Mouse (Mus musculus) heart, embryonic 10.5 days (tissue): ENCODE measurements around the gene Smap1. TPM values are rescaled to one million over a fixed set of nuclear protein-coding genes. Genes with fewer than 3 reads are reported as not detected.

Source experiments
- DNase-seq: peaks from one replicate; pipeline ENCODE4 v3.0.0-alpha.2; 2017; ENCODE audit warnings: low spot score
- H3K27ac ChIP-seq: fragments of 300-500 bp; sonication (generic); 2 replicates; pipeline ENCODE4 v1.5.1; 2016; ENCODE audit warnings: mild to moderate bottlenecking
- H3K27me3 ChIP-seq: fragments of 300-500 bp; sonication (generic); 2 replicates; pipeline ENCODE4 v1.6.1; 2016; ENCODE audit warnings: mild to moderate bottlenecking; ENCODE audit not compliant: poor library complexity, insufficient read depth, severe bottlenecking
- H3K36me3 ChIP-seq: fragments of 300-500 bp; sonication (generic); 2 replicates; pipeline ENCODE4 v1.6.1; 2016; ENCODE audit warnings: mild to moderate bottlenecking, moderate library complexity
- H3K4me1 ChIP-seq: fragments of 300-500 bp; sonication (generic); 2 replicates; pipeline ENCODE4 v1.6.1; 2016; ENCODE audit warnings: mild to moderate bottlenecking
- H3K4me3 ChIP-seq: fragments of 300-500 bp; sonication (generic); 2 replicates; pipeline ENCODE4 v1.5.1; 2016; ENCODE audit warnings: mild to moderate bottlenecking, moderate library complexity
- H3K9me3 ChIP-seq: fragments of 300-500 bp; sonication (generic); 2 replicates; pipeline ENCODE4 v1.6.1; 2016; ENCODE audit warnings: mild to moderate bottlenecking, moderate library complexity
- WGBS: fragments of 180-500 bp; shearing (Covaris S2); methylation state at CpG from one replicate; pipeline ENCODE4 v1.1.7; 2016; 5-methylcytosine and 5-hydroxymethylcytosine counted together
- polyA plus RNA-seq: library from polyadenylated mRNA; unstranded; fragments of >200 nt; fragmentation: Nextera tagmentation; extraction: Ambion mirVana; gene quantifications from 2 replicates; pipeline ENCODE4 v1.2.1, GENCODE M21; 2016

Gene Smap1
- polyA plus RNA-seq, 1 experiment from 2014 or later, result 40.7 TPM

- Histone ChIP-seq H3K9me3 (no peaks in the 10 kb centered on the region), H3K27me3 (no peaks in the 10 kb centered on the region), H3K4me1 (no peaks in the 10 kb centered on the region), H3K4me3 (no peak overlapping the region), H3K27ac (no peak overlapping the region), H3K36me3 (no peaks in the 10 kb centered on the region)
- DNase-seq, result no peak
- 82% methylated on average over 3 of the region's 3 CpGs for WGBS
Observed at GRCm38 (mm10) chr1:23943146-23943940, 21.2 kb upstream of the Smap1 start.

GRCm38 (mm10) chr1:23935408-23935762, 13.3 kb upstream of the Smap1 start:
- no peak overlapping the region for H3K4me3 ChIP-seq
- H3K4me1 ChIP-seq, result no peaks in the 10 kb centered on the region
- H3K9me3 ChIP-seq, result no peaks in the 10 kb centered on the region
- H3K27ac ChIP-seq, result no peak overlapping the region
- 33% methylated on average over 4 of the region's 4 CpGs for WGBS
- H3K36me3 ChIP-seq, result no peaks in the 10 kb centered on the region
- no peaks in the 10 kb centered on the region for H3K27me3 ChIP-seq
- no peak for DNase-seq

GRCm38 (mm10) chr1:23934669-23935407, 12.7 kb upstream of the Smap1 start:
- 50% methylated on average over 8 of the region's 8 CpGs for WGBS

GRCm38 (mm10) chr1:23929410-23929809, 7.3 kb upstream of the Smap1 start:
- Histone ChIP-seq H3K4me1 (no peaks in the 10 kb centered on the region), H3K9me3 (no peaks in the 10 kb centered on the region), H3K36me3 (no peaks in the 10 kb centered on the region), H3K27me3 (no peaks in the 10 kb centered on the region), H3K4me3 (no peak overlapping the region), H3K27ac (no peak overlapping the region)
- 85% methylated on average over 6 of the region's 6 CpGs for WGBS
- DNase-seq, result no peak

More at GRCm38 (mm10) chr1:23934669-23935407, 12.7 kb upstream of the Smap1 start:
- no peaks in the 10 kb centered on the region for H3K27me3 ChIP-seq
- no peak overlapping the region for H3K27ac ChIP-seq
- no peaks in the 10 kb centered on the region for H3K9me3 ChIP-seq
- DNase-seq, result no peak
- no peaks in the 10 kb centered on the region for H3K36me3 ChIP-seq
- H3K4me3 ChIP-seq, result no peak overlapping the region
- H3K4me1 ChIP-seq, result no peaks in the 10 kb centered on the region

- H3K27me3 ChIP-seq, result no peaks in the 10 kb centered on the region
- H3K27ac ChIP-seq, result no peak overlapping the region
- 69% methylated on average over 3 of the region's 3 CpGs for WGBS
- no peaks in the 10 kb centered on the region for H3K9me3 ChIP-seq
- H3K4me3 ChIP-seq, result no peak overlapping the region
- DNase-seq, result no peak
- no peaks in the 10 kb centered on the region for H3K36me3 ChIP-seq
- no peaks in the 10 kb centered on the region for H3K4me1 ChIP-seq
Observed at GRCm38 (mm10) chr1:23928371-23928770, 6.3 kb upstream of the Smap1 start.

- no peak for DNase-seq
- Histone ChIP-seq H3K4me1 (peaks cover 16% of the 10 kb centered on the region; the same call in 1 of the 2 replicates), H3K4me3 (no peak overlapping the region), H3K36me3 (no peaks in the 10 kb centered on the region), H3K9me3 (no peaks in the 10 kb centered on the region), H3K27ac (no peak overlapping the region), H3K27me3 (no peaks in the 10 kb centered on the region)
- WGBS, result 68% methylated on average over 7 of the region's 7 CpGs
Observed at GRCm38 (mm10) chr1:23923779-23924708, 1.9 kb upstream of the Smap1 start.

- H3K4me3 ChIP-seq, result peak overlapping the region; percentile 95
- H3K9me3 ChIP-seq, result no peaks in the 10 kb centered on the region
- H3K4me1 ChIP-seq, result peaks cover 19% of the 10 kb centered on the region; the same call in 1 of the 2 replicates
- H3K27me3 ChIP-seq, result no peaks in the 10 kb centered on the region
- DNase-seq, result no peak
- H3K36me3 ChIP-seq, result no peaks in the 10 kb centered on the region
- H3K27ac ChIP-seq, result peak overlapping the region; percentile 98
- WGBS, result 30% methylated on average over 9 of the region's 9 CpGs
Observed at GRCm38 (mm10) chr1:23922530-23922884, 390 bp upstream of the Smap1 start.

GRCm38 (mm10) chr1:23920275-23920674, 1.8 kb downstream of the Smap1 start:
- Histone ChIP-seq H3K4me3 (peak overlapping the region; percentile 95; the same call in 1 of the 2 replicates), H3K9me3 (no peaks in the 10 kb centered on the region), H3K4me1 (peaks cover 31% of the 10 kb centered on the region; the same call in 1 of the 2 replicates), H3K27me3 (no peaks in the 10 kb centered on the region), H3K27ac (no peak overlapping the region), H3K36me3 (no peaks in the 10 kb centered on the region)
- 18% methylated on average over 2 of the region's 2 CpGs for WGBS
- DNase-seq, result no peak

GRCm38 (mm10) chr1:23919086-23919485, 3.0 kb downstream of the Smap1 start:
- H3K36me3 ChIP-seq, result no peaks in the 10 kb centered on the region
- peaks cover 31% of the 10 kb centered on the region; the same call in 1 of the 2 replicates for H3K4me1 ChIP-seq
- H3K4me3 ChIP-seq, result no peak overlapping the region
- H3K27me3 ChIP-seq, result no peaks in the 10 kb centered on the region
- 74% methylated on average over 4 of the region's 4 CpGs for WGBS
- DNase-seq, result no peak
- H3K27ac ChIP-seq, result no peak overlapping the region
- no peaks in the 10 kb centered on the region for H3K9me3 ChIP-seq

GRCm38 (mm10) chr1:23915483-23915882, 6.6 kb downstream of the Smap1 start:
- DNase-seq, result no peak
- no peaks in the 10 kb centered on the region for H3K36me3 ChIP-seq
- H3K27ac ChIP-seq, result no peak overlapping the region
- WGBS, result 81% methylated on average over 4 of the region's 4 CpGs
- no peaks in the 10 kb centered on the region for H3K9me3 ChIP-seq
- H3K4me3 ChIP-seq, result no peak overlapping the region
- H3K27me3 ChIP-seq, result no peaks in the 10 kb centered on the region
- H3K4me1 ChIP-seq, result peaks cover 18% of the 10 kb centered on the region; the same call in 1 of the 2 replicates

GRCm38 (mm10) chr1:23912988-23913387, 9.1 kb downstream of the Smap1 start:
- Histone ChIP-seq H3K36me3 (no peaks in the 10 kb centered on the region), H3K27ac (no peak overlapping the region), H3K4me3 (no peak overlapping the region), H3K27me3 (no peaks in the 10 kb centered on the region), H3K9me3 (no peaks in the 10 kb centered on the region), H3K4me1 (peaks cover 14% of the 10 kb centered on the region; the same call in 1 of the 2 replicates)
- no peak for DNase-seq
- WGBS, result 85% methylated on average over 2 of the region's 2 CpGs

- H3K4me3 ChIP-seq, result no peak overlapping the region
- H3K27ac ChIP-seq, result no peak overlapping the region
- DNase-seq, result no peak
- no peaks in the 10 kb centered on the region for H3K27me3 ChIP-seq
- H3K4me1 ChIP-seq, result peaks cover 4% of the 10 kb centered on the region
- no peaks in the 10 kb centered on the region for H3K9me3 ChIP-seq
- H3K36me3 ChIP-seq, result no peaks in the 10 kb centered on the region
Observed at GRCm38 (mm10) chr1:23906082-23906481, 16.0 kb downstream of the Smap1 start.
